Mouse (Mus musculus): ENCODE measurements around the gene Col4a1. TPM values are rescaled to one million over a fixed set of nuclear protein-coding genes. Genes with fewer than 3 reads are reported as not detected.

Col4a1 gene
- polyA plus RNA-seq, 1 experiment: 111 TPM

DNA sequence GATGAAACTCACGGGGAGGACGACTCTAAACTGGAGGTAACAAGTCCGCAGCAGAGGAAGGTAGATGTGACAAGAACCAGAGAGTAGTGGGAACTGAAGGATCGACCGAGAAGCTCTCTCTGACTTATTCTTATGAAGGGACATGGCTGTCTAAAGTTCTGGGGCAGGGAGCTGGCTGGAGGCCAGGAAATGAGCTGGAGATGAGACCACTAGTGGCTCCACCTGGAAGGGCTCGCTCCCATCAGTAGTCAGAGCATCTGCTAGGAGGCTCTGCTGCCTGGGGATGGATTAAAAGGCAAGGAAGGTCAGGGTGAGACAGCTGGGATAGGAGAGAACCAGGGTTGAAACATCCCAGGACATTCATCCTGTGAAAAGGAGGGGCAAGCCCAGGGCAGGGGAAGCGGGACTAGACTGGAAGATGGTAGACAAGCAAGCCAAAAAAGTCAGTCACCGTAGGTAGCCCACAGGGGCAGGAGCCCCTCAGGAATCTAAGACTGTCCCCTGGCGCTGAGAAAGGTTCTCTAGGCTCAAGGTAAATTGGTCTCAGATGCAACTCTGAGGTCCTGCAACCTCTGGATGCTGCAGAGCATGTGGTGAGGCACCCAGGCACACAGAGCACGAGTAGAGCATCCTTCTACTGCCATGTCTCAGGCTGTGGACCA lies 16.2 kb downstream of the Col4a1 start:
- no peaks in the 10 kb centered on the region for H3K4me1 ChIP-seq (ENCODE audit: control insufficient read depth, insufficient read depth, insufficient read length)
- DNase-seq (ENCODE audit: low read depth in 1 of 2, low spot score in 2 of 2): no peak
- TF ChIP-seq POLR2A (IDR thresholded peaks at IDR 0.05; ENCODE audit: low read depth, low read length) (no peak), CTCF (IDR thresholded peaks at IDR 0.05; ENCODE audit: extremely low read depth, insufficient read depth, insufficient read length, insufficient replicate concordance) (no peak)
- WGBS: 80% methylated on average over 10 of the region's 10 CpGs
- H3K27ac ChIP-seq (ENCODE audit: insufficient read depth, low read length): no peak overlapping the region
- H3K36me3 ChIP-seq (ENCODE audit: control insufficient read depth, insufficient read depth, low read length): no peaks in the 10 kb centered on the region
- no peaks in the 10 kb centered on the region for H3K27me3 ChIP-seq (ENCODE audit: control insufficient read depth, insufficient read depth, low read length)
- no peak overlapping the region for H3K4me3 ChIP-seq (ENCODE audit: extremely low read depth, insufficient read depth, insufficient read length)

DNA sequence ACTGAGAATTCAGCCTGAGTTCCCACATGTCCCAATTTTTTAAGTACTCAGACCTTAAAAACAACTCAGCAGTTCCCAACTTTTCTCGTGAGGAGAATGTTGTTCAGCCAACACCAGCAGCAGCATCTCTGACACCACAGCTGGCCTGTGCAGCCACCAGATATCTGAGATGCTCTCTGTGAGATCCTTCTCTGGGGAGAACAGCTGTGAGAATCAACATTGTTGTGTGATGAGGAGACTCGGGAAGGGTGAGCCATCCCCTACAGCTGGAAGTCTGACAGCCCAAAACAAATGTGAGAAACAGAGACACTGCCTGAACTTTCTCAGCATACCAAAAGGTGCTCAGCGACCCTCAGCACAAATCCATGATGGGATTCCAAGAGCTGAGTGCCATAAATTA lies 20.0 kb downstream of the Col4a1 start:
- H3K27me3 ChIP-seq (ENCODE audit: control insufficient read depth, insufficient read depth, low read length): no peaks in the 10 kb centered on the region
- H3K27ac ChIP-seq (ENCODE audit: insufficient read depth, low read length): no peak overlapping the region
- no peaks in the 10 kb centered on the region for H3K36me3 ChIP-seq (ENCODE audit: control insufficient read depth, insufficient read depth, low read length)
- 73% methylated on average over 3 of the region's 3 CpGs for WGBS
- TF ChIP-seq POLR2A (IDR thresholded peaks at IDR 0.05; ENCODE audit: low read depth, low read length) (no peak), CTCF (IDR thresholded peaks at IDR 0.05; ENCODE audit: extremely low read depth, insufficient read depth, insufficient read length, insufficient replicate concordance) (no peak)
- no peak for DNase-seq (ENCODE audit: low read depth in 1 of 2, low spot score in 2 of 2)
- H3K4me1 ChIP-seq (ENCODE audit: control insufficient read depth, insufficient read depth, insufficient read length): no peaks in the 10 kb centered on the region
- H3K4me3 ChIP-seq (ENCODE audit: extremely low read depth, insufficient read depth, insufficient read length): no peak overlapping the region

DNA sequence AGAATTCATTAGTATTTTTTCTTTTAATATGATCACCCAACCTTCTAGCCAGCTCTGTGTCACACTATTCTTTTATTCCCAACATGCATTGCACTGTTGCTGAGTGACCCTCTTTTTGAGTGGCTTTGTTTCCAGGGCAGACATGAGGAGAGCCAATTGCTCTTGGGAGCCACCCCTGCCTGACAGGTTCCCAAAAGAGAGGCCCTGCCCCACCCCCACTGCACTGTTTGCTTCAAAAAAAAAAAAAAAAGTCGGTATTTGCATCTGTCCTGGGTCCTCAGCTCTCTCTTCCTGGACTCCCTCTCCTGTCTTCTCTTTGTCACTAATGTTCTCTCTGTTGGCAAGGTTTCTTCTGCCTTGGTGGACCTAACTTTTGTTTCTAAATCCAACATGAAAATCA lies 22.1 kb downstream of the Col4a1 start:
- no peak for DNase-seq (ENCODE audit: low read depth in 1 of 2, low spot score in 2 of 2)
- 12% methylated on average over 1 of the region's 1 CpGs for WGBS
- H3K27me3 ChIP-seq (ENCODE audit: control insufficient read depth, insufficient read depth, low read length): no peaks in the 10 kb centered on the region

DNA sequence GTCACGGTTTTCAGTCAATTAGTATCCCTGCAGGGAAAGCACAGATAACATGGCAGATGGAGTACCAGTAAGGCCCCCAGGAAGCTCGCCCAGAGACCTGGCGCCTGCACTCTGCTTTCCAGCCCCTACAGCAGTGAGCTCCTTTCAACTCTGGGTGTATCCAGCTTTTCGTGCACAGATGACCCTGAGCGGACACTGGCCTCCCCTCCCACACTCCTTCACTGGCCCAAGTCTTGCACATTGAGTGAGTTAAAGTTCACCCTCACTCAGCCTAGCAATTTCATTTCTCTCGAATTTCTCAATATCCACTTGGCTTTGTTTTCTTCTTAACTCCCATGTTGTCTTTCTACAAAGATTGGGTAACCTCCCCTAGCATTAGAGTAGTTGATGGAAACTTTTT lies 24.3 kb downstream of the Col4a1 start:
- Histone ChIP-seq H3K4me3 (ENCODE audit: extremely low read depth, insufficient read depth, insufficient read length) (no peak overlapping the region), H3K27me3 (ENCODE audit: control insufficient read depth, insufficient read depth, low read length) (no peaks in the 10 kb centered on the region), H3K4me1 (ENCODE audit: control insufficient read depth, insufficient read depth, insufficient read length) (0 out of 2 replicates have a peak, but pooled peaks cover 2% of the 10 kb centered on the region), H3K27ac (ENCODE audit: insufficient read depth, low read length) (no peak overlapping the region), H3K36me3 (ENCODE audit: control insufficient read depth, insufficient read depth, low read length) (no peaks in the 10 kb centered on the region)
- 83% methylated on average over 6 of the region's 6 CpGs for WGBS
- TF ChIP-seq CTCF (IDR thresholded peaks at IDR 0.05; ENCODE audit: extremely low read depth, insufficient read depth, insufficient read length, insufficient replicate concordance) (no peak), POLR2A (IDR thresholded peaks at IDR 0.05; ENCODE audit: low read depth, low read length) (no peak)
- DNase-seq (ENCODE audit: low read depth in 1 of 2, low spot score in 2 of 2): no peak

More for the DNA sequence above, 22.1 kb downstream of the Col4a1 start:
- Histone ChIP-seq H3K4me1 (ENCODE audit: control insufficient read depth, insufficient read depth, insufficient read length) (no peaks in the 10 kb centered on the region), H3K36me3 (ENCODE audit: control insufficient read depth, insufficient read depth, low read length) (no peaks in the 10 kb centered on the region), H3K4me3 (ENCODE audit: extremely low read depth, insufficient read depth, insufficient read length) (no peak overlapping the region), H3K27ac (ENCODE audit: insufficient read depth, low read length) (no peak overlapping the region)
- no peak for TF ChIP-seq CTCF (IDR thresholded peaks at IDR 0.05; ENCODE audit: extremely low read depth, insufficient read depth, insufficient read length, insufficient replicate concordance)

DNA sequence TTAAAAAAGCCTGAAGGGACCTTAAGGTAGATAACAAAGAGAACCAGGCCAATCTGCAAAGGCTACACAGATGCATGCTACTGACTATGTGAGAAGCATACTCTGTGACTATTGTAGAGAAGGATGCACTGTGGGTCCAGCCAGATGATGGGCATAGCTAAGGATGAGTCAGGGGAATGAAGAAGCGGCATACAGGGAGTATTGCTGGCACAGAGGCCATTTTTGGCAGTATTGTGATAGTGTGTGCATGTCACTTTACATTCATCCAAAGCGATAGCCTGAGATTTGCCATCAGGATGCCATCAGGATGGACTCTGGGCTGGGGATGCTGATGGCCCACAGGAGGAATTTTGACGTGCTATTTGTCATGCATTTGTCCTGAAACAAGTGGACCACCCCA lies 25.5 kb downstream of the Col4a1 start:
- WGBS: 84% methylated on average over 3 of the region's 3 CpGs
- DNase-seq (ENCODE audit: low read depth in 1 of 2, low spot score in 2 of 2): no peak
- no peak for TF ChIP-seq CTCF (IDR thresholded peaks at IDR 0.05; ENCODE audit: extremely low read depth, insufficient read depth, insufficient read length, insufficient replicate concordance)
- TF ChIP-seq POLR2A (IDR thresholded peaks at IDR 0.05; ENCODE audit: low read depth, low read length): no peak
- 0 out of 2 replicates have a peak, but pooled peaks cover 2% of the 10 kb centered on the region for H3K4me1 ChIP-seq (ENCODE audit: control insufficient read depth, insufficient read depth, insufficient read length)
- H3K36me3 ChIP-seq (ENCODE audit: control insufficient read depth, insufficient read depth, low read length): no peaks in the 10 kb centered on the region
- H3K27ac ChIP-seq (ENCODE audit: insufficient read depth, low read length): no peak overlapping the region
- H3K4me3 ChIP-seq (ENCODE audit: extremely low read depth, insufficient read depth, insufficient read length): no peak overlapping the region
- no peaks in the 10 kb centered on the region for H3K27me3 ChIP-seq (ENCODE audit: control insufficient read depth, insufficient read depth, low read length)

DNA sequence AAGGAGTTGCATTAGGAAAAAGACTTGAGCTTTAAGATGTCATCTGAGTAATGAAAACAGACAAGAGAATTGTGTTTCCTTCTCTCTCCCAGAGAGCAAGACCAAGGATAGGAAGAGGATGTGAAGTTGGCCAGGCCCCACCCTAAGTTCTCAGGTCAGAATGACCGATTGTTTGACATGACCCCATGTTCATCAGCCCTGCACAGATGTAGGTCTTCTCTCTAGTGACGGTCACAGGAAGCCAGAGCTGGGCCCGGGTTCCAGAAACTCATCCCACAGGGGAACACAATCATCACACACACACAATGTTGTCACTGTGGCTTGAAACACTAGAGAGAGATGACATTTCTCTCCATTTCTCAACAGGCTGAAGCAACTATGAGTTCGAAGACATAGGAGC lies 27.2 kb downstream of the Col4a1 start:
- Histone ChIP-seq H3K27me3 (ENCODE audit: control insufficient read depth, insufficient read depth, low read length) (no peaks in the 10 kb centered on the region), H3K27ac (ENCODE audit: insufficient read depth, low read length) (no peak overlapping the region), H3K4me1 (ENCODE audit: control insufficient read depth, insufficient read depth, insufficient read length) (0 out of 2 replicates have a peak, but pooled peaks cover 2% of the 10 kb centered on the region), H3K4me3 (ENCODE audit: extremely low read depth, insufficient read depth, insufficient read length) (no peak overlapping the region), H3K36me3 (ENCODE audit: control insufficient read depth, insufficient read depth, low read length) (no peaks in the 10 kb centered on the region)
- WGBS: 73% methylated on average over 4 of the region's 4 CpGs
- TF ChIP-seq CTCF (IDR thresholded peaks at IDR 0.05; ENCODE audit: extremely low read depth, insufficient read depth, insufficient read length, insufficient replicate concordance): no peak
- no peak for TF ChIP-seq POLR2A (IDR thresholded peaks at IDR 0.05; ENCODE audit: low read depth, low read length)
- no peak for DNase-seq (ENCODE audit: low read depth in 1 of 2, low spot score in 2 of 2)

DNA sequence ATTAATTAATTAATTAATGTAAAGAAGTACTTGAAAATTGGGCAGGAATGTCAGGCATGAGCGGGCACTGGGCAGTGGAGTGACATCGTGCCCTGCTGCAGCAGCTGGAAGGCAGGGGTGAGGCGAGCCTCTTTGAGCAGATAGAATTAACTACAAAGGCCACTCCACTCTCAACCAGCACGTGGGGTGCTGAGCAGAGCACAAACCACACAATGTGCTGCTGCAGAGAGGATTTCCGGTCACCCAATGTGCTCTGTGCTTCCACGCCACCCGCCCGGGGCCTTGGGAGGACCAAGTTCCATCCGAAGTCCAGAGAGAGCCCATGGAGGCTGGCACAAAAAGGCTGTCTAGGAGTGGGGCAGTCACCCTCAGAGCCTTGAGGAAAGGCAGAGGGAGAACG lies 29.4 kb downstream of the Col4a1 start:
- no peaks in the 10 kb centered on the region for H3K27me3 ChIP-seq (ENCODE audit: control insufficient read depth, insufficient read depth, low read length)
- no peaks in the 10 kb centered on the region for H3K36me3 ChIP-seq (ENCODE audit: control insufficient read depth, insufficient read depth, low read length)
- no peak overlapping the region for H3K27ac ChIP-seq (ENCODE audit: insufficient read depth, low read length)
- DNase-seq (ENCODE audit: low read depth in 1 of 2, low spot score in 2 of 2): no peak
- WGBS: 30% methylated on average over 10 of the region's 10 CpGs
- 0 out of 2 replicates have a peak, but pooled peaks cover 2% of the 10 kb centered on the region for H3K4me1 ChIP-seq (ENCODE audit: control insufficient read depth, insufficient read depth, insufficient read length)
- TF ChIP-seq CTCF (IDR thresholded peaks at IDR 0.05; ENCODE audit: extremely low read depth, insufficient read depth, insufficient read length, insufficient replicate concordance) (no peak), POLR2A (IDR thresholded peaks at IDR 0.05; ENCODE audit: low read depth, low read length) (no peak)
- no peak overlapping the region for H3K4me3 ChIP-seq (ENCODE audit: extremely low read depth, insufficient read depth, insufficient read length)
